Mouse (Mus musculus) lung, embryonic 14.5 days (tissue): ENCODE data around the gene Cyb5r2. TPM values are rescaled to one million over a fixed set of nuclear protein-coding genes. Genes with fewer than 3 reads are reported as not detected.

ENCODE experiments used
- ATAC-seq: fragments of 200-750 bp; cut with Nextera tagmentation; 2 replicates; pipeline ENCODE4 v1.8.0; 2017; ENCODE audit warnings: mild to moderate bottlenecking, moderate TSS enrichment, moderate library complexity; ENCODE audit not compliant: insufficient read depth
- DNase-seq: peaks from one replicate; pipeline ENCODE4 v3.0.0-alpha.2; 2015
- H3K27ac ChIP-seq: fragments of 300-500 bp; sonication (generic); 2 replicates; pipeline ENCODE4 v1.5.1; 2014; ENCODE audit warnings: low read depth, mild to moderate bottlenecking, moderate library complexity
- H3K27me3 ChIP-seq: fragments of 300-500 bp; sonication (generic); 2 replicates; pipeline ENCODE4 v1.6.1; 2014; ENCODE audit warnings: low read length, control low read depth; ENCODE audit not compliant: insufficient read depth
- H3K36me3 ChIP-seq: fragments of 300-500 bp; sonication (generic); 2 replicates; pipeline ENCODE4 v1.6.1; 2014; ENCODE audit warnings: control low read depth; ENCODE audit not compliant: insufficient read depth
- H3K4me1 ChIP-seq: fragments of 300-500 bp; sonication (generic); 2 replicates; pipeline ENCODE4 v1.6.1; 2014; ENCODE audit warnings: antibody characterized with exemption, control low read depth; ENCODE audit not compliant: insufficient read depth
- H3K4me2 ChIP-seq: fragments of 300-500 bp; sonication (generic); 2 replicates; pipeline ENCODE4 v1.6.1; 2014; ENCODE audit warnings: mild to moderate bottlenecking
- H3K4me3 ChIP-seq: fragments of 300-500 bp; sonication (generic); 2 replicates; pipeline ENCODE4 v1.5.1; 2014; ENCODE audit warnings: low read depth, low read length
- H3K9ac ChIP-seq: fragments of 300-500 bp; sonication (generic); 2 replicates; pipeline ENCODE4 v1.6.1; 2014
- H3K9me3 ChIP-seq: fragments of 300-500 bp; sonication (generic); 2 replicates; pipeline ENCODE4 v1.6.1; 2016; ENCODE audit warnings: low read depth, low read length, control low read depth
- CTCF ChIP-seq: IDR thresholded peaks from 2 replicates; pipeline ENCODE4 v1.5.1; 2016; ENCODE audit warnings: antibody characterized with exemption, low read depth
- WGBS: fragments of 180-500 bp; shearing (Covaris S2); extraction: QIAGEN DNeasy Blood & Tissue Kit; methylation state at CpG from one replicate; pipeline ENCODE4 v1.1.7; 2014; 5-methylcytosine and 5-hydroxymethylcytosine counted together
- polyA plus RNA-seq: library from polyadenylated mRNA; unstranded; fragments of >200 nt; fragmentation: Nextera tagmentation; extraction: Ambion mirVana; gene quantifications from 2 replicates; pipeline ENCODE4 v1.2.1, GENCODE M21; 2014

The Cyb5r2 gene
- polyA plus RNA-seq, 1 experiment from 2014 or later: 0.14 TPM

GRCm38 (mm10) chr7:107746036-107746435 lies 11.8 kb downstream of the Cyb5r2 start:
- 0 out of 2 replicates have a peak, but pooled peaks cover 7% of the 10 kb centered on the region for H3K36me3 ChIP-seq
- no peaks in the 10 kb centered on the region for H3K9me3 ChIP-seq
- WGBS: 85% methylated on average over 8 of the region's 8 CpGs
- no peak overlapping the region for H3K9ac ChIP-seq
- no peak overlapping the region for H3K27ac ChIP-seq
- no peak overlapping the region for H3K4me3 ChIP-seq
- DNase-seq (no peak), ATAC-seq (no peak)
- H3K4me2 ChIP-seq: no peak overlapping the region
- no peaks in the 10 kb centered on the region for H3K27me3 ChIP-seq
- no peak for TF ChIP-seq CTCF
- no peaks in the 10 kb centered on the region for H3K4me1 ChIP-seq

DNA sequence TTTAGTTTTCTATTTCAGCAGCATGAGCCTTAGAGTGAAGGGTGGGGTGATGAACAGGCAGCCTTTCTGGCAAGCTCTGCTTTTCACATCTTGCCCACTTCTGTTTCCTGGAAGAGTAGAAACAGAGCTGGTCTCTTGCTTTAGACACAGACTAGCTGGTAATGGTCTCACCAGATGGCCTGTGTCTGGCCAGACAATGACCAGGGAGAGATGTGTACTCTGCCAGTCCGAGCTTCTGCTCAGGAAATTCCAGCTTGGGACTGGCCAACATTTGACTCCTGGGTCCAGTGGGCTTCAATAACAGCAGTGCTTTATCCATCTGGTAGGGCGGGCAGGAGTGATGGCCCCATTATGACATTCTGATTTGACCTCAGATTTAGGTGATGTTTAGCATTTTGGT lies 12.7 kb downstream of the Cyb5r2 start:
- H3K4me3 ChIP-seq: no peak overlapping the region
- H3K4me1 ChIP-seq: no peaks in the 10 kb centered on the region
- no peak overlapping the region for H3K27ac ChIP-seq
- H3K4me2 ChIP-seq: no peak overlapping the region
- H3K36me3 ChIP-seq: 0 out of 2 replicates have a peak, but pooled peaks cover 7% of the 10 kb centered on the region
- no peaks in the 10 kb centered on the region for H3K9me3 ChIP-seq
- DNase-seq (no peak), ATAC-seq (no peak)
- no peaks in the 10 kb centered on the region for H3K27me3 ChIP-seq
- no peak overlapping the region for H3K9ac ChIP-seq
- TF ChIP-seq CTCF: no peak
- 67% methylated on average over 2 of the region's 2 CpGs for WGBS

- no peak for TF ChIP-seq CTCF
- Histone ChIP-seq H3K4me3 (no peak overlapping the region), H3K27ac (no peak overlapping the region), H3K9me3 (no peaks in the 10 kb centered on the region), H3K4me2 (no peak overlapping the region), H3K9ac (no peak overlapping the region), H3K36me3 (0 out of 2 replicates have a peak, but pooled peaks cover 7% of the 10 kb centered on the region), H3K4me1 (no peaks in the 10 kb centered on the region), H3K27me3 (no peaks in the 10 kb centered on the region)
- no peak for DNase-seq
- ATAC-seq: no peak
- WGBS: 88% methylated on average over 4 of the region's 4 CpGs
Measured at GRCm38 (mm10) chr7:107744454-107744853, 13.4 kb downstream of the Cyb5r2 start.

- H3K36me3 ChIP-seq: 0 out of 2 replicates have a peak, but pooled peaks cover 7% of the 10 kb centered on the region
- no peaks in the 10 kb centered on the region for H3K9me3 ChIP-seq
- DNase-seq: no peak
- no peaks in the 10 kb centered on the region for H3K27me3 ChIP-seq
- no peak overlapping the region for H3K4me2 ChIP-seq
- no peak for TF ChIP-seq CTCF
- ATAC-seq: no peak
- no peaks in the 10 kb centered on the region for H3K4me1 ChIP-seq
- no peak overlapping the region for H3K4me3 ChIP-seq
- no peak overlapping the region for H3K9ac ChIP-seq
- WGBS: 89% methylated on average over 10 of the region's 10 CpGs
- no peak overlapping the region for H3K27ac ChIP-seq
Measured at GRCm38 (mm10) chr7:107742963-107743465, 14.8 kb downstream of the Cyb5r2 start.

- Histone ChIP-seq H3K9me3 (no peaks in the 10 kb centered on the region), H3K27ac (no peak overlapping the region), H3K4me3 (no peak overlapping the region), H3K36me3 (0 out of 2 replicates have a peak, but pooled peaks cover 7% of the 10 kb centered on the region), H3K4me2 (no peak overlapping the region), H3K27me3 (no peaks in the 10 kb centered on the region), H3K9ac (no peak overlapping the region), H3K4me1 (no peaks in the 10 kb centered on the region)
- peak; percentile 71 for DNase-seq
- ATAC-seq: no peak
- 28% methylated on average over 2 of the region's 2 CpGs for WGBS
- peak; percentile 60 for TF ChIP-seq CTCF
Measured at GRCm38 (mm10) chr7:107738726-107739125, 19.1 kb downstream of the Cyb5r2 start.

DNA sequence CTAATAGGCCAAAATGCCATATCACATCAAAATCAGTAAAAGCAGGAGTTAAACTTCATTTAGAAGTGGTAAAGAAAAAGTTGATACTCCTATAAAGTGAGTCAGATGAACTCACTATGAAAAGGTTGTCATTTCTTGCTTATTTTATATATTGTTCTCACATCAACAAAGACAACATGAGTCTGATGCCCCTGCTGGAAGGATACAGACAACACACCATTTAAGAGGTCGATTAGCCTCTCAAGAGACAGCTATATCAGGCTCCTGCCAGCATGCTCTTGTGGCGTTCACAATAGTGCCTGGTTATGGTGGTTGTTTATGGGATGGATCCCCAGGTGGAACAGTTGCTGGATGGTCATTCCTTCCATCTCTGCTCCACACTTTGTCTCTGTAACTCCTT lies 24.7 kb downstream of the Cyb5r2 start:
- Histone ChIP-seq H3K27me3 (no peaks in the 10 kb centered on the region), H3K27ac (no peak overlapping the region), H3K9ac (no peak overlapping the region), H3K4me1 (no peaks in the 10 kb centered on the region), H3K36me3 (0 out of 2 replicates have a peak, but pooled peaks cover 7% of the 10 kb centered on the region), H3K9me3 (no peaks in the 10 kb centered on the region), H3K4me3 (no peak overlapping the region), H3K4me2 (no peak overlapping the region)
- ATAC-seq (no peak), DNase-seq (no peak)
- 72% methylated on average over 2 of the region's 2 CpGs for WGBS
- TF ChIP-seq CTCF: no peak

DNA sequence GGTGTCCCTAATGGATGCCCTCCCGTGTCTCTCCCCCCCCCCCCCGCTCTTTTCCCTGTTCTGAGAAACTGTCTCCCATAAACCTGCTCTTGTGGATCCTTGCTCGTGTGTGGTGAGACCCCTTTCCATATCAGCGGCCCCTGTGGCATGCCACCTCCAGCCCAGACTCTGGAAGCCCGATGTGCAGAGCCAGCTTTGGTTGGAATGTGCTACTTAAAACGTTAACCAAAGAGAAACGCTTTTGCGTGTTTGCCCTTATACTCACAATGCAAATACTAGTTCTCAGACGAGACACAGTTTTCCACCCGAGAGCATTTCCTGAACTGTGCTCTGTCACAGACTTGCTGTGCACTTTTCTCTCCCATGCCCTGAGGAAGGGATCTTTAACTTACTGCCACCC lies 27.2 kb downstream of the Cyb5r2 start:
- Histone ChIP-seq H3K36me3 (0 out of 2 replicates have a peak, but pooled peaks cover 7% of the 10 kb centered on the region), H3K27ac (peak overlapping the region; percentile 36; the same call in 1 of the 2 replicates), H3K4me1 (no peaks in the 10 kb centered on the region), H3K4me2 (no peak overlapping the region), H3K4me3 (no peak overlapping the region), H3K9me3 (no peaks in the 10 kb centered on the region; the same call in 1 of the 2 replicates), H3K9ac (no peak overlapping the region), H3K27me3 (no peaks in the 10 kb centered on the region)
- TF ChIP-seq CTCF: no peak
- ATAC-seq: peak; percentile 65; the same call in 1 of the 2 replicates
- DNase-seq: peak; percentile 21
- WGBS: 58% methylated on average over 10 of the region's 10 CpGs
